Mouse (Mus musculus): ENCODE data around the gene Vps25.

- TF ChIP-seq CTCF (IDR thresholded peaks at IDR 0.05; ENCODE audit: extremely low read depth, insufficient read depth, low read length) (no peak), POLR2A (IDR thresholded peaks at IDR 0.05; ENCODE audit: extremely low read depth, insufficient read depth, low read length) (no peak)
These were observed 19.4 kb upstream of the Vps25 start for GRCm38 (mm10) chr11:101234124-101234523.
